Mouse (Mus musculus) heart, postnatal 36 days (tissue): Measurements from ENCODE around the gene Samd4b. TPM values are rescaled to one million over a fixed set of nuclear protein-coding genes. Genes with fewer than 3 reads are reported as not detected.

Experiments used
- microRNA-seq, 2 experiments: library from miRNA; unstranded; fragments of <30 nt; microRNA quantifications; one replicate each; pipeline ENCODE4 v1.2.0; 2021; ENCODE audit warnings: borderline number of aligned reads in 2 of 2
- total RNA-seq, 2 experiments: library from RNA; stranded (reverse); gene quantifications; 2 replicates each; pipeline ENCODE4 v1.2.3; 2021

Gene Samd4b
- total RNA-seq, 2 experiments from 2014 or later = 20.5 to 24.5 TPM

Small RNA genes lying within 50 kb of the gene (microRNA-seq; reads per million reads assigned to microRNA genes)
- gene Mir7049 = 0.67 to 0.72 reads per million in 2 experiments

Other genes with a start within 250 kb of the Samd4b start
- gene Rps16, start 247.5 kb downstream of the Samd4b start, total RNA-seq = 100 to 1,000 TPM; 494 to 516 TPM
- 10 to 100 TPM; 15.1 to 15.8 TPM for gene Plekhg2, start 225.5 kb downstream of the Samd4b start, total RNA-seq
- 10 to 100 TPM; 14.7 to 29.0 TPM for gene Zfp36, start 217.9 kb downstream of the Samd4b start, total RNA-seq
- 10 to 100 TPM; 18.2 to 20.1 TPM for gene Med29, start 205.4 kb downstream of the Samd4b start, total RNA-seq
- 10 to 100 TPM; 38.8 to 48.0 TPM for gene Paf1, start 205.2 kb downstream of the Samd4b start, total RNA-seq
- gene Gmfg, start 160.7 kb downstream of the Samd4b start, total RNA-seq = 1 to 10 TPM; 4.6 to 7.2 TPM
- under 1 TPM; 0.38 to 0.86 TPM for gene Lrfn1, start 146.2 kb downstream of the Samd4b start, total RNA-seq
- not detected for gene Ifnl2, start 87.7 kb downstream of the Samd4b start, total RNA-seq
- gene Ifnl3, start 75.3 kb downstream of the Samd4b start, total RNA-seq = not detected
- not detected for gene Sycn, start 57.3 kb downstream of the Samd4b start, total RNA-seq
- gene Nccrp1, start 50.9 kb downstream of the Samd4b start, total RNA-seq = not detected
- 1 to 10 TPM; 7.3 to 7.4 TPM for gene Pak4, start within 50 bp of the Samd4b start, total RNA-seq
- gene Acp7, start 33.2 kb upstream of the Samd4b start, total RNA-seq = not detected
- under 1 TPM in 1 of 2 experiments, not detected in 1; 0.22 TPM for gene Fbxo27, start 94.7 kb upstream of the Samd4b start, total RNA-seq
- gene Fbxo17, start 118.7 kb upstream of the Samd4b start, total RNA-seq = under 1 TPM; 0.46 to 0.53 TPM
- gene Mrps12, start 143.7 kb upstream of the Samd4b start, total RNA-seq = 10 to 100 TPM; 53.9 to 54.1 TPM
- gene Sars2, start 143.8 kb upstream of the Samd4b start, total RNA-seq = 10 to 100 TPM; 14.6 to 16.3 TPM
- gene Ccer2, start 158.0 kb upstream of the Samd4b start, total RNA-seq = not detected
- 10 to 100 TPM; 85.1 to 87.0 TPM for gene Sirt2, start 168.6 kb upstream of the Samd4b start, total RNA-seq
- gene Nfkbib, start 169.4 kb upstream of the Samd4b start, total RNA-seq = 10 to 100 TPM; 25.4 to 27.0 TPM
- gene Rinl, start 190.8 kb upstream of the Samd4b start, total RNA-seq = 1 to 10 TPM; 1.8 to 1.9 TPM
- 100 to 1,000 TPM; 240 to 277 TPM for gene Hnrnpl, start 210.4 kb upstream of the Samd4b start, total RNA-seq
- gene Ech1, start 227.1 kb upstream of the Samd4b start, total RNA-seq = 1,000 to 10,000 TPM; 1,832 to 1,909 TPM
- 10 to 100 TPM; 29.4 to 48.3 TPM for gene Lgals4, start 235.7 kb upstream of the Samd4b start, total RNA-seq